Mouse (Mus musculus) CH12.LX (cell line): Measurements from ENCODE around the gene Ntrk2.

Experiments used
- CTCF ChIP-seq, 2 experiments: IDR thresholded peaks in 1 of 2; conservative IDR thresholded peaks in 1 of 2; 2 replicates each; pipeline ENCODE4 v1.5.1; 2011 to 2012; ENCODE audit warnings: low read depth in 2 of 2, low read length in 2 of 2, improper control_type of control experiment in 1 of 2, inconsistent platforms in 1 of 2, mild to moderate bottlenecking in 1 of 2, moderate library complexity in 1 of 2
- E2F4 ChIP-seq: IDR thresholded peaks from 2 replicates; pipeline ENCODE4 v1.6.1; 2011; ENCODE audit warnings: low read depth, low read length, improper control_type of control experiment; ENCODE audit not compliant: insufficient replicate concordance
- EP300 ChIP-seq: IDR thresholded peaks from 2 replicates; pipeline ENCODE4 v1.6.1; 2011; ENCODE audit warnings: low read length, improper control_type of control experiment
- MAX ChIP-seq: IDR thresholded peaks from 2 replicates; pipeline ENCODE4 v1.6.1; 2011; ENCODE audit warnings: low read length, improper control_type of control experiment
- POLR2A ChIP-seq: IDR thresholded peaks from 2 replicates; pipeline ENCODE4 v1.6.1; 2011; ENCODE audit warnings: low read depth, mild to moderate bottlenecking, improper control_type of control experiment, low read length
- SMC3 ChIP-seq: IDR thresholded peaks from 2 replicates; pipeline ENCODE4 v1.6.1; 2011; ENCODE audit warnings: low read depth, low read length, improper control_type of control experiment
- TCF12 ChIP-seq: IDR thresholded peaks from 2 replicates; pipeline ENCODE4 v1.6.1; 2014; ENCODE audit warnings: low read depth, mild to moderate bottlenecking, inconsistent platforms, low read length, improper control_type of control experiment
- UBTF ChIP-seq: IDR thresholded peaks from 2 replicates; pipeline ENCODE4 v1.6.1; 2012; ENCODE audit warnings: low read depth, mild to moderate bottlenecking, inconsistent platforms, low read length, improper control_type of control experiment, moderate library complexity
- ZKSCAN1 ChIP-seq: IDR thresholded peaks from 2 replicates; pipeline ENCODE4 v1.6.1; 2012; ENCODE audit warnings: low read depth, inconsistent platforms, low read length, improper control_type of control experiment, borderline replicate concordance

DNA sequence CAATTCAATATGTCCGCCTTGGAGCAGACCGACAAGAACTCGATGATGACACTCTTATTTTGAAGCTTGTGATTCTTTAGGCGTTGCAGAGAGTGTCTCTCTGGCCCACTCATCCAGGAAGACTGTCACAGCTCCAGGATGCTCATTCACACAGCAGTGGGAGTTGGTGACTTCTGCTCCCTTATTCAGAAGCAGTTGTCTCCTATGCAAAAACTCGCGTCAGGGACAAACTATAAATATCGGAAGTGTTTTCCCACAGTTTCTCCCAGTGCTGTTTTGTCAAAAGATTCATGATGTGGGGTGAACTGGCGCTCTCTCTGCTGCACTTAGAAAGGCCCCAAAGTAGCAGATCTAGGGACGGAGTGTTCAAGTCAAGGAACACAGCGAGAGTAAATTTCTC lies 59.9 kb downstream of the Ntrk2 start:
- TF ChIP-seq CTCF (conservative IDR thresholded peaks at IDR 0.05 in 1 of 2, IDR thresholded peaks at IDR 0.05 in 1 of 2; ENCODE audit: low read depth in 2 of 2, low read length in 2 of 2) = no peak
- TF ChIP-seq TCF12 = no peak
- no peak for TF ChIP-seq UBTF
- no peak for TF ChIP-seq POLR2A
- TF ChIP-seq EP300 = no peak
- no peak for TF ChIP-seq MAX
- TF ChIP-seq E2F4 = no peak
- TF ChIP-seq SMC3 = no peak
- TF ChIP-seq ZKSCAN1 = no peak
